Mouse (Mus musculus) c-Kit-positive CD71-negative TER-119-negative erythroid progenitor cells, embryonic 14.5 days (primary cell): ENCODE measurements around the gene Tbl1x.
"Not testable (repeated sequence)": the region's sequence is repeated elsewhere in the genome, so short reads cannot be mapped to it uniquely, and the experiment has no call there.

Source experiments
- DNase-seq: peaks from one replicate; pipeline ENCODE4 v3.0.0-alpha.2; 2013; ENCODE audit warnings: low read depth

The Tbl1x gene

DNA sequence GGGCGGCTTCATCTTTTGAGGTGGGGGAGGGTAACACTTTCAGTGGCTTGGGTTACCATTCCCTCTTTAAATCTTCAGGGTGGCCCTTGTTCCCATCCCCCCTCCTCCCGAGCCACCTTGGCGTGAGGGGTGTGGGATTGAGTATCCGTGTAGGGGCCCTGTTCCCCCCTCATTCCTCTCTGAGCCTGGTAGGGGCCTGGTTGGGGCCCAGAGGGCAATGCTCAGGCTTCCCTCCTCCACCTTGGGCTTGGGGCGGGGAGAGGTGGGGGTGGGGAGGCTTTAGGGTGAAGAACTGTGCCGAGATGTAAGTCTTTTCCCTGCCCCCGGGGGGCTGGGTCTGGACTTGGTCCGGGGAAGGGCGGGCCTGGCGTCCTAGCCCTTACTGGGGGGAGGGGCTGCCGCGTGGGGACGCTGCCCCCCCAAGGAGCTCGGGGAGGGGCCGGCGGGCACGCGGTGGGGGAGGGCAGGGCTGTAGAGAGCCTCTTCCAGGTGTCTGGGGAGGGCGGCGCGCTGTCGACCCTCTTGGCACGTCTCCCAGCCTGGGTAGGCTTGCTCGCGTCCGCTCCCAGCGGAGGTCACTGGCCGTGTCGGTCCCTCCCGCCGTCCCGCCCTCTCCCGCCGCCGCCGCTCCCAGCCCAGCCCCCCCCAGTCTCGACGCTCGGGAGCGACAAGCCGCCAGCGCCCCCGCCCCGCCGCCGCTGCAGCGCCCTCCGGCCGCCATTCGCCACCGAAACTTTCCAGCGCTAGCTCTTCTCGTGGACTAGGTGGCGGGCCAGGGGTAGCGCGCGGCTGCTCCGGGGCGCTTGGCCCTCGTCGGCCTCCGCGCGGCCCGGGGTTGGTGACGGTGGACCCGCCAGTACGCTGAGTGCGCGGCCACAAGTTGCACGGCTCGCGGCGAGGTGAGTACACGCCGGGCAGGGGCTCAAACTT lies at the start of gene Tbl1x:
TSS of gene Tbl1x (plus strand) at position 643 of the 930 bp plus-strand sequence.
- DNase-seq, result peak; percentile 20

DNA sequence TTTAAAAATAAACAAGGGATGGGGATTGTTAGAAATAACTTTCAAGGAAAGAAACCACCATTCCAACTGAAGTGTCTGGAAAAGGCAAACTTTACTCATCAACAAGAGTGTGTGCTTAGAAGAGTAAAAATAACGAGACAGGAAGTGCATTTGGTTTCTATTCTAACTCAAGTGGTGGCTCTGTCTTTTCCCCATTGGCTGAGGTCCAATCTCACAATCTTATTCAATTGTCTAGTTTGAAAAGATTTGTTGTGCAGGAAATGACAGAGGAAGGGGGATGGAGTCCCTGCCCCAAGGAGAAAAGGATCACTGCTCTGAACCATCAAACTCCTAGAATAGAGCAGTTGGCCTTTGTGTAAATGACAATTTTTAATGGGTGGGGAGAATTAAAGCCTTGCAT lies 41.6 kb upstream of the Tbl1x start:
- no peak for DNase-seq

DNA sequence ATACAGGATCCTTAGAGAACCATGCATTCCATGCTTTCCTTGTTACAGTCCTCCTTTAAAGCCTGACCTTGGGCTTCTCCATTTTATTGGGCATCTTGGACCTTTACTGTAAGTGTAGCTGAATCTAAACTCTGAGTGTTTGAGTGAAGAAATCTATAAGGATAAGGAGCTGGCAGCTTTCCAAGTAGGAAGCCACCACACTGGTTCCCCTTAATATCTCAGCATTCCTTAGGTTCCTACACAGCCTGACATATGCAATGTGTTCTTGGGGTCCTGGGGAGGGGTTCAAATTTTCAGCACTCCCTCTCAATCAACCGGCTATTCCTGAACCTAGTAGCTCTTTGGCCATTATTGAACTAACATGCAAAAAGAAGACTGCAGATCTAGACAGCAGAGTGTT lies 38.0 kb upstream of the Tbl1x start:
- DNase-seq, result no peak

DNA sequence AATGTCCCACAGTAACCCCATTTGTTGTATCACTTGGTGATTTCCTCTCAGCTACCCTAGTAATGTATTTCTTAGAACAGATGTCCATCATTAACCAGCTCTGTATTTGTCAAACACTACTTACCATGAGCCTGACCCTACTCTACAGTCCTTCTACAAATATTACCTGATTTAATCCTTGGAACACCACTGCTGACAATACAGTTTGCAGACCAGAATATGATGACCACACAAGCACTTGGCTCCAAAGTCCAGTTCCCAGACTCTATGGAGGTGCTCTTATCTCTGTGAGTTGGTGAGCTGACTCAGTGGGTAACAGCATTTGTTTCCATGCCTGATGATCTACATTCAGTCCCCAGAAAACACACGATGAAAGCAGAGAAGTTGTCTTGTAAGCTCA lies 37.3 kb upstream of the Tbl1x start:
- no peak for DNase-seq

DNA sequence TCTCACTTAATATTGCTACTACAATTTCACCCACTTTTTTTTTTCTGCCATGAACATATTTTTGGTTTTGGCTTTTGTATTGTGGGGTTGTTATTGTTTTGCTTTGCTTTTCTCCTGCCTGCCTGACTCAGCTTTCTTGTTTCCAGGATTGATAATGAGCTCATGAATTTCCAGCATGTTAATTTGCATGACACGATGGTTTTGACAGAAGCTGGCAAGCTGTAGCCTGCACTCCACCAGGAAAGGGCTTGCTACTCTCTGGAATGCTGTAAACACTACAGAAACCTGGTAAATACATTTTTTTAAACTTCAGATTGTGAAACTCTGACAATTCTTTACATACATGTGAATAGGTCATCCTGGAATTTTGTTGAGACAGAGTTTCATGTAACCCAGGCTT lies 36.3 kb upstream of the Tbl1x start:
- DNase-seq, result no peak

DNA sequence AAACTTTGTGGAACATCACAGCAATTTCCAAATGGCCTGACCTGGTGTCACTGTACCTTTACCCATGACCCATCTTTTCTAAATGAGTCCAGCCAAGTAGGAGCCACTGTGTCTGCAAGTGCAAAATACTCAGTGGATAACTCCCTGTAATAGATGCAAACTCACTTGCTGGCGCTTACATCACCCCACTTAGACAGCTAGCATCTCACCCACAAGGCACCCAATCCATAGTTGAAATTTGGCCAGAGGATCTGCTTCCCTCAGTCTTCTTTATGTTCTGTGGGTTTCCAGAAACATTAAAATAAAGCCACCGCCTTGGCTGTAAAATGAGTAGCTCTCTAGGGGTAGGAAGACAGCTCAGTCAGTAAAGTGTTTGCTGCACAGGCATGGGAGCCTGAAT lies 33.3 kb upstream of the Tbl1x start:
- no peak for DNase-seq

DNA sequence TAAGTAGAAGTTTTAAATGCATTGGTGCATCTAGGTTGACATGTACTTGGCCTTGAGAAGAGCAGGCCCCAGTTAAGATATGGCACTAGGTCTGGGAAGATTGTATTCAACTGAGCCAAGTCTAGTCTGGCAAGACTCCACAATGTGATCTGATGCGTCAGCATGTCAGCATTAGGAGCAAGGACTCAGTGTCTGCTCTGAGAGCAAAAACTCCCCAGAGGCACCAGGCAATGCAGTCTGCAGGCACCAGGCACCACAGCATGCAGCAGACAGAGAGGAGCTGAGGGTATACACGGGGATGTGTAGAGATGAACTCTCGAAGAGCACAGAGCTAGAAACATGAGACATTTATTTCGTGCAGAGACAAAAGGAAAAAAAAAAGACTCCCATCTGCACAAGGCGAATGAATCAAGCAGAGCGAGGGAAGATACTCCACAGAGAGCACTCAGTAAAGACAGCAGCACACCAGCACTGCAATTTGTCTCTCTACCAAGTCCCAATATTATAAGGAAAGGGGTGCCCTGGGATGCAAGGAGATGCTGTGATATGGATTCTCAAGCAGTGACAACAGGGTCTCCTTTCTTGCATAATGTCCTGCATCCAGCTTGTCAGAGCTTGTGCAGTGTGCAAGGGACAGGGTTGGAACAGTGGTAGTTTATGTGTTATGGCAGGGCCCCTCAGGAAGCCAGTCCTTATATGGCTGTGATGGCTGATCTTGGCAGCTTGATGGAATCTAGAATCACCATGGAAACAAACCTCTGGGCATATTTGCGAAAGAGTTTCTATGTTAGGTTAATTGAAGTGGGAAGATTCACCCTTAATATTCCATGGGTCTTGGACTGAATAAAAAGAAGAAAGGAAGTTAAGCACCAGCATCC lies 22.7 kb upstream of the Tbl1x start:
- DNase-seq, result no peak

DNA sequence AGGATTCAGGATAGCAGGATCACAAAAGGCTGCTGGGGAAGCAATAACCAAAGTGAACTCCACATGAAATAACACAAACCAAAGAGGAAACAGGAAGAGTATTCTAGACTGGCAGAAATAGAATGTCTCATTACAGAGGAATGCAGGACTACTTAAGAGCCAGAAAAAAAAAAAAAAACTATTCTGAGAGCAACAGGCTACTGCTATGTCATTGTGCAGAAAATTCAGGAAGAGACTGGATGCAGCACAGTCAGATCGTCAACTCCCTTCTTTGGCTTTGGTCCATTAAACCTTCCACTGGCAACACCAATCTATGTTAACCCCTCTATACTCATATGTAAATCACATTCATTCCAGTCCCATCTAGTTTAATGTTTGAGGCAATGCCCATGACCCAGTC lies 20.7 kb upstream of the Tbl1x start:
- no peak for DNase-seq

DNA sequence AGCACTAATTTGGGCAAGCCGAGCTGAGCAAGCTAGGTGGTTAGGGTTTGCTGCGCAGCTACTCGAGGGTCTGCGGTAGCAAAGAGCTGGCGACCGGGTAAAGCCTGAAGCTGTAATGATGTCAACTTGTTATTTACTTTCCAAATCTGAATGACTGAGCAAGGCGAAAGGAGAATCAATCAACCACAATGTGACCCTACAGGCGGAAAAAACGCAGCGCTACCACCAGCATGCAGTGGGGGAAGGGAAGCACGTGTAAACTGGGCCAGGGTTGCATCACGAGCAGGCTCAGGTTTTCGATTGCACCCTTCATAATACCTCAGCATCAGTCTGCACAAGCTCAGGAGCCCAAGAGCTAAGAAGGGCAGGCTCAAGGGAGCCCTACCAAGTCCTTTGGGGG lies 1.7 kb upstream of the Tbl1x start:
- DNase-seq, result peak; percentile 65

DNA sequence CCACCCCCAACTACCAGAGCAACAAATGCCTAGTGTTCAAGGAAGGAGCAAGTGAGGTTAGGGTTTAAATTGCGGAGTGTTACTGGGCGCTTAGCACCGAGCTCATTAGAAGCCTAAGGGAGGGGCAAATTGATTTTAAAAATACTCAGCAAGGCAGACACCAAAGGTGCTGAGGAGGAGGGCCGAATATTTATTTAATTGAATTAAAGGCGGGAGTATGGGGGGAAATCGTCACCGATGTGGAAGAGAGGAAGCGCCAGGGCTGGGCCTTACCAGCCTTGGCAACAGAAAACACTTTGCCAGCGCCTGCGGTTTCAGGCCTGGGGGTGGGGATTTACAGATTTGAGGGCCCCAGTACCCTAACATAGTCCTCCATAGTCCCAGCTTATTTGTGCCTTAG lies 1.0 kb upstream of the Tbl1x start:
- DNase-seq, result peak; percentile 22

DNA sequence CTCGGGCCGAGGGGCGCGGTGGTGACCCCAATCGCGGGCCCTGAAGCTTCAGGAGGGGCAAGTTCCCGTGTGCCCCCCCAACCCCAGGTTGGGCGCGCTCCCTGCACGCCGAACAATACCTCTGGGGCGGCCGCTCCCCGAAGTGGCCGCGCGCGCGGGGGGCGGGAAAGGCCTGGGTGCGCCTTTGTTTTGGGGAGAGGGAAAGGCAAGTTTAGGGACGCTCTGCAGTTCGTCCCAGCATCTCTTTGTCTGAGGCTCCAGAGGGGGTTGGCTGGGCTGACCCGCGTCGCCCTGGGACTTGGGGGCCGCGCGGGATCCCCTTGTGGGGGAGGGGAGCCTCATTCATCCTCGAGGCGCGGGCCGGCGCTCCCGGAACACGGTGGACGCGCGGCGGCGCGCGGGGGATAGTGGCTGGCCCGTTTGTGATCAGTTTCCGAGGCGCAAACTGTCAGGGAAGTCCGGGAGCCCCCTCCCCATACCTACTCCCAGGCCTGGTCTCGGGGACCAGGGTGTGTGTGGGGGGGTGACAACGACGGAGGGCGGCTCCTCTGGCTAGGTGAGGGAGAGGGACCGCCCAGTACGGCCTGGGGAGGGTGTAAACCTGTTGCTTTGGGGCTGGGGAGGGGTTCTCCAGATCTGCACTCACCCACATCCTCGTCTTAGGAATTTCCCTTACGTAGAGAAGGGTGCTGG lies 634 bp downstream of the Tbl1x start:
- peak; percentile 10 for DNase-seq

DNA sequence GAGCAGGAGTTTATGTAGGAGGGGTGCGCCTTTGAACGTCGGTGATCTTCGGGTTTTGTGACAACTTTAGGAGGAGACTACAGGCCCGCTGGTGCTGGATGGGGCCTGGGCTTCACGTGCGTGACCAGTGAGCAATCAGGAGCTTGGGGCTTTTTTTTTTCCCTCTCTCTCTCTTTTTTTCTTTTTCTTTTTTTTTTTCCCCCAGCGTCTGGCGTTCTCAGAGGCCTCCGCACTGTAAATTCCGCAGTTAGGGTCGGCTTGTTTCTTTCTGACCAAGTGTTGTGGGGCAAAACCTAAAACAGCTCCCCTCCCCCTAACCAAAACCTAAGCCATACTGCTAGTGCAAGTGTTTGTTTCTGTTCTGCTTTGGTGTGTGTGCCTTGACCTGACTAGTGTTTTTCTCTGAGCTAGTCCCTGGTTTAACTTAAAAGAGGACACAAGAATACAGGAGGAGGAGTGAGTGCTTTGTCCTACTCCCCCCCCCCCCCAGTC lies 1.2 kb downstream of the Tbl1x start:
- peak; percentile 5 for DNase-seq

DNA sequence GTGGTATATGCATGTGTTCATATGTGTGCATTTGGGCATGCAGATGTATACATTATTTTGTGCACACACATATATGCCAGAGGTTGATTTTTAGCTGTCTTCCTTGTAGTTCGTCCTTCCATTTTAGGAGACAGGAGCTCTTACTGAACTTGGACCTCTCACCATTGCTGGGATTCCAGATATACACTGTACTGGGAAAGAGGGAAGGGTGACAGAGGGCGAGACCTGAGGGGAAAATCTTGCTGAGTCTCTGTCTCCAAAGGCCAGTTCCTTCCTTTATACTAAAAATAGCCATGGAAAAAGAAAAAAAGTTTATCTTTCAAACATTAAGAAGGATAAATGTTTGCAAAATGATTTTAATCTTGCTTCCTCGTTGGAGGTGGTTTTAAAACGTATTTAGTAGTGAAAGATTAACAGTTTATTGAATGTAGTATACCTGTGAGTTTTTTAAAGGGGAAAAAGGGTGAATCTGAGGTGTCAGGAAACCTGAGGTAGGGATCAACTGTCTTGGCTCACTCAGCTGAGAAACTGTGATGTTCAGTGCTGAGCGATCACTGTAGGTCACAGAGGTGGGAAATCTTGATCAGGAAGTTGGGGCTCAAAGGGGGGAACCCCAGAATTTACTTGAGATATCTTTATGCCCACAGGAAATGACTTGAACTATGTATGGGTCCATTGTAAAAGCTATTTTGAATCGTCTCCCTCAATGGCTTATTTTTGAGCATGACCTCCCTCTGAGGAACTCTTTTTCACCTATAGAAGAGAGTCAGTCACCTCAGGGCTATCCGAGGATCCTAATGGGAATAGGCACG lies 6.7 kb downstream of the Tbl1x start:
- no peak for DNase-seq

DNA sequence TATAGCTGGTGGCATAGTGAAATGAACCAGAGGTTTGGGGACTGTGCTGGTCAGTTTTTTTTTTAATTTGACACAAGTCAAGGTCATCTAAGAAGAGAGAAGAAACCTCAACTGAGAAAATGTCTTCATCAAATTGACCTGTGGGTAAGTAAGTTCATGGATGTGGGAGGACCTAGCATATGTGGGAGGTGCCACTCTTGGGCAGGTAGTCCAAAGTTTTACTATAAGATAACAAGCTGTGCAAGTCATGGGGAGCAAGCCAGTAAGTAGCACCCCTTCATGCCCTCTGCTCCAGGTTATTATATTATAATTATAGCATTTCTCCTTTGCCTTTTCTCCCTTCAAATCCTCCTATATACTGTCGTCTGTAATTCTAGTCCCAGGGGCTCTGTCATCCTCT lies 8.1 kb downstream of the Tbl1x start:
- no peak for DNase-seq

DNA sequence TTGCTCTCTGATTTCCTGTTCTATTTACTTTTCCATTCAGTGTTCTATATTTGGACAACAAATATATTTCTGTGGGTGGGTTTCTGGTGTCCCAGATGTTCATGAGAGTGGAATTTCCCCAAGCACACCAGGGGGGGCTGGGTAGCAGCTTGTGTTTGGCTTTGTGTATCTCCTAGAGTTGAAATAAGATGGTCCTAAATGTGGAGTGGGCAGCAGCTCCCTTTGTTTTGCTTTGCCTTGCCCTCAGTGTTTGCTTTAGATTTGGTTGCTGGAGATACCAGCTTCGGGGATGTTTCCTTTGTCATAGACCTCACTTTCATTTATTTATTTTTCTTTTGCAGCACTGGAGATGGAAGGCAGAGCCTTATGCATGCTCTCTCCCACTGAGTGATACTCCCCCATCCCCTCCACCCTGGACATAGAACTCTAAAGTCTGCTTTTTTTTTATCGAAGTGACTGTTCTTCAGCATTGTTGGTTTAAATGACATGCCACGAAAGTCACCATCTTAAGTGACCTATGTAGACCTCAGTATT lies 12.1 kb downstream of the Tbl1x start:
- DNase-seq, result no peak

DNA sequence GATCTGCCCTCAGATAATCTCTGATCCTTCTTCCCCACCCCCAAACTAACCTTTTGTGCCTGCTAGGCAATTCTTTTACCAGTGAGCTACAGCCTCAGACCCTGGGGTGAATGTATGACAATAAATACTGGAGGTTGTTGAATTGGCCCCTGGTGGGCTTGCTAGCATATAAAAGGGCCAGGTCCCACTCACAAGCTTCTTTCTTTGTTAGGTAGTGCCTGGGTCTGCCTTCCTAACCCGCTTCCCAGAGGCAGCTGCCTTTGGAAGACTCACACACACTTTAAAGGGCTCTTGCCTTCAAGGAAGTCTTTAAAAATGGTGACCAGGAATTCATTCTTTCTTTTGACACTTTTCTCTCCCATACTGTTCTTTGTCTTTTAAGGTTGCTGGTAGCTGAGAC lies 14.4 kb downstream of the Tbl1x start:
- no peak for DNase-seq

DNA sequence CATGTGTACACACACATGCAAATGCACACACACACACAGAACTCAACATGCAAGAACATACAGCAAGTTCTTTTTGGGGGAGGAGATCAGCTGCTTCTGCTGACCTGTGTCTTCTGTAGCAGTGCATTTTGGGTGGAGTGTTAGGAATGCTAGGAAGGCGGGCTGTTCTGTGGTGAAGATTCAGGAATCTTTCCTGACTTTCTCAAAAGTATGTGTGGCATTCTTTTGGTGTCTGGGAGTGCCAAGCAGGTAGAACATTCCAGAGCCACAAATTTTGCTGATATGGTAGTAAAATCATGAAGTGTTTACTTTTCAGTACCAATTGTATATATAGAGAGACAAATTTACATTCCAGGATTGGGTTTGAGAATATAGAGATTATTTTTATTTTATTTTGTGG lies 17.6 kb downstream of the Tbl1x start:
- no peak for DNase-seq

DNA sequence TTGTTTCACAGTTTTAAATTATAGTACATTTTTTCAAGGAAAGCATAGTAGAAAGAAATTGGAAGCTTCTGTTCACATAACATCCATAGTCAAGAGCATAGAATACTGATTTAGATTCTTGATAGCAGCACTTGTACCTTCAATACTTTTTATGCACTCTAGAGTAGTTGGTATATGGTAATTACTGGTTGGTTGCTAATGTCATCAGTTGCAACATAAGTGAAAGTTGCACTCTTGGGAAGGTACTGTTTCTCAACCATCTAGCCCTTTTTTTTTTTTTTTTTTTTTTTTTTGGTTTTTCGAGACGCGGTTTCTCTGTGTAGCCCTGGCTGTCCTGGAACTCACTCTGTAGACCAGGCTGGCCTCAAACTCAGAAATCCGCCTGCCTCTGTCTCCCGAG lies 20.2 kb downstream of the Tbl1x start:
- no peak for DNase-seq

DNA sequence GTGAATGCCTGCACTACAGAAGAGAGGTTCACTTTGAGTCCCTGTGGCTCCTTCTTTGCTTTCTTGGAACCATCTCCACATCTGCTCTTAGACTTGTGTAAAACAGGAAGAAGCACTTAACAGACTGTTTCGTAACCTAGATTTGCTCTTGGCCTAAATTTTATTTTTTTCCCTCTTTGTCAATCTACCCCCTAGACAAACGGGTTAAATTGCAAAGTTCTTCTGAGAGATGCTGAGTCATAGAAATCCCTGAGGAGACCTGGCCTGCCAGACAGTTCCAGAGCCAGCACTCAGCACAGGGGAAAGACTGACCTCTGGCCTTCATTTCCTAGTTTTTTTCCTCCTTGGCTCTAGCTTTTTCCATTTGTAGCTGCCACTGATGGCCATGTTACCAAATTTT lies 23.1 kb downstream of the Tbl1x start:
- no peak for DNase-seq

DNA sequence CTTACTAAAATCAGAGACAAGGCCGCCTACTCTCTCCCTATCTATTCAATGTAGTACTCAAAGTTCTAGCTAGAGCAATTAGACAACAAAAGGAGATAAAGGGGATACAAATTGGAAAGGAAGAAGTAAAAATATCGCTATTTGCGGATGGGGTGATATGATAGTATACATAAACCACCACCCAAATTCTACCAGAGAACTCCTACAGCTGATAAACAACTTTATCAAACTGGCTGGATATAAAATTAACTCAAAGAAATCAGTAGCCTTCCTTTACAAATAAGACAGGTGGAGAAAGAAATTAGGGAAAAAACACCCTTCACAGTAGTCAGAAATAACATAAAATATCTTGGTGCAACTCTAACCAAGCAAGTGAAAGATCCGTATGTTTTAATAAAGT lies 29.0 kb downstream of the Tbl1x start:
- DNase-seq, result not testable (repeated sequence)

DNA sequence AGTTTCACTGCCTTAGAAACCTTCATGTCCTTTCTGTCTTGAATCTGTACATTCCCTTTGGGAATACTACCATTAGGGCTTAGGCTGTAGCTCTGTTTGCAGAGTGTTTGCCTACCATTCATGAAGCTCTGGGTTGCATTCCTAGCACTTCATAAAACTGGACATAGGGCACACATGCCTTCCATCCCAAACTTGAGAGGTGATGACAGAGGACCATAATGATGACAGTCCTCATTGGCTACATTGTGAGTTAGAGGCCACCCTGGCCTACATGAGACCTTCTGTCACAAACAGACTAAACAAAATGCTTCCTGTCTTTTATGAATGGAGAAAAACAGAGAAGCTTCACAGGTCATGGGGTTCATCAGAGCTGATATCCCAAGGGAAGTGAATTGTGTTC lies 33.2 kb downstream of the Tbl1x start:
- no peak for DNase-seq
